Mouse (Mus musculus): ENCODE results near the gene Mrtfb. TPM values are rescaled to one million over a fixed set of nuclear protein-coding genes. Genes with fewer than 3 reads are reported as not detected.

Mrtfb gene
- total and polyA plus RNA-seq, 3 experiments, result 8.3 to 27.1 (median 24.9) TPM

DNA sequence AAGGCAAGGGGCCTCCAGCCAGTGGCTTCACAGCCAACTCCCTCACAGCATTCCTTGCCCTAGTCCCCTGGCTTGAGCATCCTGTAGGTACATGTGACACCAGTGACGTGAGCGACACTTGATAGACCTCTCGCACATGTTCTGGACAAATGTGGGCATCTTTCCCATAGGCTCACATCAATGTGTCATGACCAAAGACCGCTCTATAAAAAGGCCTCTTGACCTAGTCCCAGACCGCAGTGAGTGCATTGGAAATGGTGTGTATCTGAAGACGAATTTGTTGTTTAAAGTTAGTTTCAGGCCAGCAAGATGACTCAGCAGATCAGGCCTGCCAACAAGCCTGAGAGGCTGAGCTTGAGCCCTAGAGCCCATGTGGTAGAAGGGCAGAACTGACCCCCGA, 158.3 kb downstream of the Mrtfb start:
- H3K79me2 ChIP-seq (replicated peaks; ENCODE audit: control insufficient read depth, insufficient read depth, low read length), result no peaks in the 10 kb centered on the region
- peak overlapping the region; percentile 52 for H3K27ac ChIP-seq
- no peak overlapping the region for H3K4me3 ChIP-seq
- no peaks in the 10 kb centered on the region for H3K27me3 ChIP-seq (ENCODE audit: control insufficient read depth, insufficient read depth, low read length)
- peak in 1 of 2 experiments; percentile 30 for DNase-seq
- intact Hi-C loops (cut with DNase I), result no loop called here
- TF ChIP-seq POLR2A (IDR thresholded peaks at IDR 0.05; ENCODE audit: insufficient read depth, low read depth, low read length) (no peak), EP300 (IDR thresholded peaks at IDR 0.05; ENCODE audit: insufficient read depth, low read depth, low read length) (peak; percentile 51; the same call in 1 of the 2 replicates)
- H3K9ac ChIP-seq (ENCODE audit: low read depth, low read length), result no peak overlapping the region
- H3K36me3 ChIP-seq (ENCODE audit: control insufficient read depth, insufficient read depth, low read length), result no peaks in the 10 kb centered on the region
- WGBS, result 60% methylated on average over 7 of the region's 7 CpGs
- peaks cover 7% of the 10 kb centered on the region; the same call in 1 of the 2 replicates for H3K4me1 ChIP-seq (ENCODE audit: control insufficient read depth, insufficient read depth, low read length)

DNA sequence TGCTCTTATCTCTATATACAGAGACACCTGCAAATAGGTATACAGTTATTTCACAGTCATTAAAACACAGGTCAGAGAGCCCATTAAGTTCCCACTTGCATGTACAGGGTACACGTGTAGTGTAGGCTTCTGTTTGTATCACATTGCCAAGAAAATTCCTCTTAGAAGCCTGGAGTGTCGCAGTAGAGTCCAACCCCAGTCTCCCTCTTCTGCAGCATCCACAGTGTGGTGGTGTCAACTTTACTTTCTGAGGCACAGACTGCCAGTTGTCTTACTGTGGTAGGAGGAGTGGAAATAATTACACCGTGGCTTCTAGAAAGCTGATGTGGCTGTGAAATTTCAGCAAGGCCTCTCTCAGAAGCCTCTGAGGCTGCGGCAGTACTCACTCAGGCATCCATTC, 158.7 kb downstream of the Mrtfb start:
- peaks cover 7% of the 10 kb centered on the region; the same call in 1 of the 2 replicates for H3K4me1 ChIP-seq (ENCODE audit: control insufficient read depth, insufficient read depth, low read length)
- peak overlapping the region; percentile 52 for H3K27ac ChIP-seq
- H3K79me2 ChIP-seq (replicated peaks; ENCODE audit: control insufficient read depth, insufficient read depth, low read length), result no peaks in the 10 kb centered on the region
- 68% methylated on average over 4 of the region's 4 CpGs for WGBS
- no peak for TF ChIP-seq EP300 (IDR thresholded peaks at IDR 0.05; ENCODE audit: insufficient read depth, low read depth, low read length)
- TF ChIP-seq POLR2A (IDR thresholded peaks at IDR 0.05; ENCODE audit: insufficient read depth, low read depth, low read length), result no peak
- TF ChIP-seq CTCF (IDR thresholded peaks at IDR 0.05), result no peak
- H3K9ac ChIP-seq (ENCODE audit: low read depth, low read length), result no peak overlapping the region
- DNase-seq, result no peak
- H3K4me3 ChIP-seq, result no peak overlapping the region
- no peaks in the 10 kb centered on the region for H3K27me3 ChIP-seq (ENCODE audit: control insufficient read depth, insufficient read depth, low read length)
- no peaks in the 10 kb centered on the region for H3K36me3 ChIP-seq (ENCODE audit: control insufficient read depth, insufficient read depth, low read length)
- intact Hi-C loops (cut with DNase I), result no loop called here

DNA sequence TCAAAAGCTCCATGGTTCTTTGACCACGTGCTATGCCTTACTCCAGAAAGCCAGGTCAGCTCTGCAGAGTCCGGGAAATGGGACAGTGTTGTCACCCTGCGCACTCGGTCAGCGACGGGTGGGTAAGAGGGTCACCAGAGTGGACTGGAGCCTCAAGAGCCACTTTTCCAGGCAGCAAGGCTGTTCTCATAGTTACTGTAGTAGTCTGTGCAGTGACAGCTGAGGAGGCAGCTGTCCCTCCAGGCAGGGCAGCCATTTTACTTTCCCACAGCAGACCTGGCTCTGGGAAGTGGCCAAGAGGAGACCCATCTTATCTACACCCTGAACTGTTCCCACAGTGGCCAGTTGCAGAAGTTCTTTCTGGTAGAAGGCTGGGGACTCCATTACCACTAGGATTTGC, 159.2 kb downstream of the Mrtfb start:
- 97% methylated on average over 6 of the region's 6 CpGs for WGBS
- intact Hi-C loops (cut with DNase I), result no loop called here
- H3K27me3 ChIP-seq (ENCODE audit: control insufficient read depth, insufficient read depth, low read length), result no peaks in the 10 kb centered on the region
- H3K9ac ChIP-seq (ENCODE audit: low read depth, low read length), result no peak overlapping the region
- H3K4me3 ChIP-seq, result no peak overlapping the region
- DNase-seq, result no peak
- H3K36me3 ChIP-seq (ENCODE audit: control insufficient read depth, insufficient read depth, low read length), result no peaks in the 10 kb centered on the region
- H3K79me2 ChIP-seq (replicated peaks; ENCODE audit: control insufficient read depth, insufficient read depth, low read length), result no peaks in the 10 kb centered on the region
- TF ChIP-seq CTCF (IDR thresholded peaks at IDR 0.05) (no peak), POLR2A (IDR thresholded peaks at IDR 0.05; ENCODE audit: insufficient read depth, low read depth, low read length) (no peak), EP300 (IDR thresholded peaks at IDR 0.05; ENCODE audit: insufficient read depth, low read depth, low read length) (no peak)
- H3K4me1 ChIP-seq (ENCODE audit: control insufficient read depth, insufficient read depth, low read length), result peaks cover 7% of the 10 kb centered on the region; the same call in 1 of the 2 replicates
- H3K27ac ChIP-seq, result peak overlapping the region; percentile 52

DNA sequence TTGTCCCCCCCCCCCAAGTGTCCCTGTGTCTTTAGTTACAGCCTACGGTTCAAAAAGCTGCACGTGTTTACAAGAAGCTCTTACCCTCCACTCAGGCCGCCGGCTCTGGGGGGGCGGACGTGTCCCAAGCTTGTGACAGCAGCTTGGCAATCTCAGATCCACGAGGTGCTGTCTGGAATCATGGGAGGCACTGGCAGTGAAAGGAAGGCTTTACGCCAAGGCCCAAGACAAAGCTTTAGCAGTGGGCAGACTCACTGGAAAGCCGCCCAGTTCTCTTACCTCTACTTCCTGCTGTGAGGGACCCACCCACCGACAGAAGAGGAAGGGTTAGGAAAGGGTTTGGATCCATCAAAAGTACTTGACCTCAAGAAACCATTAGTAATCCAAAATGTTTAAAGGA, 160.2 kb downstream of the Mrtfb start:
- H3K4me1 ChIP-seq (ENCODE audit: control insufficient read depth, insufficient read depth, low read length), result peaks cover 7% of the 10 kb centered on the region; the same call in 1 of the 2 replicates
- TF ChIP-seq EP300 (IDR thresholded peaks at IDR 0.05; ENCODE audit: insufficient read depth, low read depth, low read length), result peak; percentile 98
- TF ChIP-seq POLR2A (IDR thresholded peaks at IDR 0.05; ENCODE audit: insufficient read depth, low read depth, low read length), result no peak
- TF ChIP-seq CTCF (IDR thresholded peaks at IDR 0.05), result no peak
- H3K79me2 ChIP-seq (replicated peaks; ENCODE audit: control insufficient read depth, insufficient read depth, low read length), result no peaks in the 10 kb centered on the region
- no peak overlapping the region for H3K4me3 ChIP-seq
- no peaks in the 10 kb centered on the region for H3K36me3 ChIP-seq (ENCODE audit: control insufficient read depth, insufficient read depth, low read length)
- peak overlapping the region; percentile 52 for H3K27ac ChIP-seq
- 26% methylated on average over 10 of the region's 10 CpGs for WGBS
- peak; percentile 68 to 77 for DNase-seq
- no peak overlapping the region for H3K9ac ChIP-seq (ENCODE audit: low read depth, low read length)
- intact Hi-C loops (cut with DNase I), result no loop called here
- no peaks in the 10 kb centered on the region for H3K27me3 ChIP-seq (ENCODE audit: control insufficient read depth, insufficient read depth, low read length)

DNA sequence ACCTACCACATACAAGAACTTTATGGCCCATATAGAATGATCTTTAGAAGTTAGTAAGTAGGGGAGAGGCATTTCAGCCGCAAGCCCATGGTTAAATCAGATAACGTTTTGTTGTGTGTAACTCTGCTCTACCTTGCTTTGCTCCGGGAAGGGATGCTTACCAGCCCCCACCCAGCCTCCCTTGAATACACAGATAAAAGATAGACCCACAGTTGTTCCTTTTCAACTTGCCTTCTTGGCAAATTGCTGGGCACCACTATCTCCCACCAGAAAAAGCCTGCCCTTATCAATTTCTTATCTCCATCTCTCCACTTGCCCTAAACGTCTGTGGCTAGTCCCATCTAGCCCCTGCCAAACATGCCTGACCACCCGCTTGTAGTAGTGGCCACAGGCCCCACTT, 161.6 kb downstream of the Mrtfb start:
- no peak overlapping the region for H3K4me3 ChIP-seq
- WGBS, result 59% methylated on average over 5 of the region's 5 CpGs
- no peak overlapping the region for H3K9ac ChIP-seq (ENCODE audit: low read depth, low read length)
- no peak overlapping the region for H3K27ac ChIP-seq
- no peak for TF ChIP-seq POLR2A (IDR thresholded peaks at IDR 0.05; ENCODE audit: insufficient read depth, low read depth, low read length)
- no peak for TF ChIP-seq CTCF (IDR thresholded peaks at IDR 0.05)
- TF ChIP-seq EP300 (IDR thresholded peaks at IDR 0.05; ENCODE audit: insufficient read depth, low read depth, low read length), result no peak
- no peak for DNase-seq
- H3K36me3 ChIP-seq (ENCODE audit: control insufficient read depth, insufficient read depth, low read length), result no peaks in the 10 kb centered on the region
- intact Hi-C loops (cut with DNase I), result no loop called here
- peaks cover 7% of the 10 kb centered on the region; the same call in 1 of the 2 replicates for H3K4me1 ChIP-seq (ENCODE audit: control insufficient read depth, insufficient read depth, low read length)
- H3K79me2 ChIP-seq (replicated peaks; ENCODE audit: control insufficient read depth, insufficient read depth, low read length), result no peaks in the 10 kb centered on the region
- no peaks in the 10 kb centered on the region for H3K27me3 ChIP-seq (ENCODE audit: control insufficient read depth, insufficient read depth, low read length)

DNA sequence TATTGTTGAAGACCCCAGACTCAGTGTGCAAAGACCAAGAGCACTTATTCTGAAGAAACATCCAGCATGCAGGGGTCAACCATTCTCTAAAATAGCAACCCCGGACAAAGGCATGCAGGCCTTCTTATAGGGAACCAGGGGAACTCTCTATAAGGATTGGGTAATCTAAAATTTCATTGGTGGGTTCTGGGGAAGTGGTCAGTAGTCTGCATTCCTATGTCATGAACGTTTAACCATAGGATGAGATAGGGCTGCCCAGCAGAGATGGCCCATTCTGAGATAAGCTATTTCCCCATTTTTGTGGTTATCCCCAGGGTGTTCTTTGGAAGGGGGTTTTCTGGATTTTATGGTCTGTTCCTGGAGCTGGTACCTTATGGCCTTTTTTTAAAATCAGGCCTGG, 163.5 kb downstream of the Mrtfb start:
- no peaks in the 10 kb centered on the region for H3K36me3 ChIP-seq (ENCODE audit: control insufficient read depth, insufficient read depth, low read length)
- H3K27me3 ChIP-seq (ENCODE audit: control insufficient read depth, insufficient read depth, low read length), result no peaks in the 10 kb centered on the region
- H3K27ac ChIP-seq, result no peak overlapping the region
- WGBS, result 61% methylated on average over 2 of the region's 2 CpGs
- intact Hi-C loops (cut with DNase I), result no loop called here
- TF ChIP-seq CTCF (IDR thresholded peaks at IDR 0.05) (no peak), EP300 (IDR thresholded peaks at IDR 0.05; ENCODE audit: insufficient read depth, low read depth, low read length) (no peak), POLR2A (IDR thresholded peaks at IDR 0.05; ENCODE audit: insufficient read depth, low read depth, low read length) (no peak)
- H3K4me1 ChIP-seq (ENCODE audit: control insufficient read depth, insufficient read depth, low read length), result peaks cover 4% of the 10 kb centered on the region; the same call in 1 of the 2 replicates
- H3K9ac ChIP-seq (ENCODE audit: low read depth, low read length), result no peak overlapping the region
- H3K4me3 ChIP-seq, result no peak overlapping the region
- no peaks in the 10 kb centered on the region for H3K79me2 ChIP-seq (replicated peaks; ENCODE audit: control insufficient read depth, insufficient read depth, low read length)
- DNase-seq, result no peak

Measured in heart, adult 2 months (tissue).